Mouse (Mus musculus): Measurements from ENCODE around the gene Sdk1. TPM values are rescaled to one million over a fixed set of nuclear protein-coding genes. Genes with fewer than 3 reads are reported as not detected.

The Sdk1 gene
- total and polyA plus RNA-seq, 3 experiments: not detected

DNA sequence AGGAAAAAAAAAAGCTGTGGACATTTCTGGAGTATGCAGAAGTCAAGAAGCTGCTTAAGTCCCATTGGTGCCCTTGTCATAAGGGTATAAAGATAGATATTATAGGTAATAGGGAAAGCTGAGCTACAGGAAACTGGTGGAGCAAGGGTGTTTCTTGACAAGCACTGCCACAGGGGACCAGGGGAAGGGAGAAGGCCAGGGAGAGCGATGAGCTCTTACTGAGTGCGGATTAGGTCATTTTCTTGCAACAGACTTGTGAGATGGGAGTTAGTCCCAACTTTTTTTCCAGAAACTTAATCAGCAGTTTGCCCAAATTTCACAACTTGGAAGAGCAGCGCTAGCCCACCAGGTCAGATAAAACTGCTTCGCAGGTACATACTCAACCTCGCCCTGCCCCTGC, 1.9 kb upstream of the Sdk1 start:
- no peak for DNase-seq (ENCODE audit: low read depth, low spot score)
- Histone ChIP-seq H3K9ac (ENCODE audit: control insufficient read depth, low read depth, low read length, poor library complexity, severe bottlenecking) (no peak overlapping the region), H3K79me2 (ENCODE audit: control insufficient read depth, insufficient read depth, low read length, poor library complexity) (no peaks in the 10 kb centered on the region), H3K9me3 (replicated peaks; ENCODE audit: insufficient read depth, low read length) (no peaks in the 10 kb centered on the region), H3K27ac (ENCODE audit: control insufficient read depth, low read depth, low read length) (no peak overlapping the region), H3K36me3 (ENCODE audit: control insufficient read depth in 1 of 2, insufficient read depth in 2 of 2, low read length in 2 of 2) (no peaks in the 10 kb centered on the region), H3K27me3 (ENCODE audit: control insufficient read depth in 1 of 2, insufficient read depth in 2 of 2, low read length in 2 of 2) (no peaks in the 10 kb centered on the region), H3K4me1 (ENCODE audit: control insufficient read depth in 1 of 2, insufficient read depth in 2 of 2, low read length in 2 of 2) (no peaks in the 10 kb centered on the region), H3K4me3 (ENCODE audit: control insufficient read depth in 1 of 2, insufficient read depth in 1 of 2, low read depth in 2 of 2, low read length in 2 of 2) (no peak overlapping the region)
- TF ChIP-seq USF1 (IDR thresholded peaks at IDR 0.05; ENCODE audit: low read depth, low read length): no peak
- no peak for TF ChIP-seq TAL1 (IDR thresholded peaks at IDR 0.05; ENCODE audit: low read length)
- no peak for TF ChIP-seq ZNF384 (IDR thresholded peaks at IDR 0.05; ENCODE audit: low read depth, low read length)
- TF ChIP-seq MAFK (IDR thresholded peaks at IDR 0.05; ENCODE audit: borderline replicate concordance, low read depth, low read length): no peak
- no peak for TF ChIP-seq RAD21 (IDR thresholded peaks at IDR 0.05; ENCODE audit: low read depth, low read length)
- TF ChIP-seq ZMIZ1 (IDR thresholded peaks at IDR 0.05; ENCODE audit: low read depth, low read length): no peak

DNA sequence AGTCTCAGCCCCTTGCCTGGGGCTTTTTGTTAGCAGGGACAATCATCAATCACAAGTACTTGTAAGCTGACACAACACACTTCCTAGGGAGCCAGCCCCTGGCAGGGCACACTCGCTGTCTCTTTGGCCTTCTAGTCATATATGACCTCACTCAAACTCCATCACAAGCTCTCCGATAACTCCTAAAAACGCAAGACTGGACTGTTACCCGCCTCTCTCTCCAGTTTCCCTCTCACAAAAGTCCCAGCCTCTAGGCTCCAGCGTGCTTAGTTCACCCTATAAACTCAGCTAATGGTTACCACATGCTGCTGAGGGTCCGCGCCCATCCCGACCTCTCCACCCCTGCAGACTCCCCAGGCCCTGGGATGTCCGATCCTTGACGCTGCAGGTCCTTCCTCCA, 849 bp upstream of the Sdk1 start:
- Histone ChIP-seq H3K4me1 (ENCODE audit: control insufficient read depth in 1 of 2, insufficient read depth in 2 of 2, low read length in 2 of 2) (no peaks in the 10 kb centered on the region), H3K27me3 (ENCODE audit: control insufficient read depth in 1 of 2, insufficient read depth in 2 of 2, low read length in 2 of 2) (no peaks in the 10 kb centered on the region), H3K36me3 (ENCODE audit: control insufficient read depth in 1 of 2, insufficient read depth in 2 of 2, low read length in 2 of 2) (no peaks in the 10 kb centered on the region), H3K9ac (ENCODE audit: control insufficient read depth, low read depth, low read length, poor library complexity, severe bottlenecking) (no peak overlapping the region), H3K27ac (ENCODE audit: control insufficient read depth, low read depth, low read length) (no peak overlapping the region), H3K4me3 (ENCODE audit: control insufficient read depth in 1 of 2, insufficient read depth in 1 of 2, low read depth in 2 of 2, low read length in 2 of 2) (no peak overlapping the region), H3K9me3 (replicated peaks; ENCODE audit: insufficient read depth, low read length) (no peaks in the 10 kb centered on the region), H3K79me2 (ENCODE audit: control insufficient read depth, insufficient read depth, low read length, poor library complexity) (no peaks in the 10 kb centered on the region)
- no peak for DNase-seq (ENCODE audit: low read depth, low spot score)
- no peak for TF ChIP-seq TCF12 (IDR thresholded peaks at IDR 0.05; ENCODE audit: low read depth, low read length)
- TF ChIP-seq USF1 (IDR thresholded peaks at IDR 0.05; ENCODE audit: low read depth, low read length): no peak
- no peak for TF ChIP-seq POLR2AphosphoS5 (IDR thresholded peaks at IDR 0.05; ENCODE audit: borderline replicate concordance, low read depth, low read length)
- TF ChIP-seq MEF2A (IDR thresholded peaks at IDR 0.05; ENCODE audit: extremely low read depth, insufficient replicate concordance, low read depth, low read length, poor library complexity, severe bottlenecking): no peak

DNA sequence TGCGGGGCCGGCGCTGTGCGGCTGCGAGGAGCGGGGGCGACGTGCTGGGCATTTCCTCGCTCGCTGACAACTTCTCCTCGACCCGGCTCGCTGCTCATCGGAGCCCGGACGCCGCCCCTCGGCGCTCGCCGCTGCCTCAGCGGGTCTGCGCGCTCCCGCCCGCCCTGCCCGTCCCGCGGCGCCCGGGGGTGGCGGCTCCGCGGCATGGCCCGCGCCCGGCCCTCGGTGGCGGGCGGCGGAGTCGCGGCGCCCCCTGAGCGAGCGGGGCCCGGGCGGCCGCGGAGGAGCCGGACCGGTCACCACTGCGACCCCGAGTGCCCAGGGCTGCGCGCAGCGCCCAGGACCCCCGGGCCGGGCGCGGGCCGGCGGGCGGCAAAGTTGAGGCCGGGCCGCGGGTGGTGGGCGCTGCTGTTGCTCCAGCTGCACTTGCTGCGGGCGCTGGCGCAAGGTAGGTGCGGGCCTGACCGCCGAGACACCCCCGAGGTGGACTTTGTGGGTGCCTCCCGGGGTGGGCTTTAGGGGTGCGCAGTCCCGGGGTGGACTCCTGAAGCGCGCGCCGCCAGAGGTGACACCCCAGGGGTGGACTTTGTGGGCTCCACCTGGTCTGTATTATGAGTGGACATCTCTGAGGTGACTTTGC, 475 bp downstream of the Sdk1 start:
- Histone ChIP-seq H3K27me3 (ENCODE audit: control insufficient read depth in 1 of 2, insufficient read depth in 2 of 2, low read length in 2 of 2) (no peaks in the 10 kb centered on the region), H3K9me3 (replicated peaks; ENCODE audit: insufficient read depth, low read length) (no peaks in the 10 kb centered on the region), H3K4me1 (ENCODE audit: control insufficient read depth in 1 of 2, insufficient read depth in 2 of 2, low read length in 2 of 2) (no peaks in the 10 kb centered on the region), H3K9ac (ENCODE audit: control insufficient read depth, low read depth, low read length, poor library complexity, severe bottlenecking) (no peak overlapping the region), H3K79me2 (ENCODE audit: control insufficient read depth, insufficient read depth, low read length, poor library complexity) (no peaks in the 10 kb centered on the region), H3K36me3 (ENCODE audit: control insufficient read depth in 1 of 2, insufficient read depth in 2 of 2, low read length in 2 of 2) (no peaks in the 10 kb centered on the region), H3K4me3 (ENCODE audit: control insufficient read depth in 1 of 2, insufficient read depth in 1 of 2, low read depth in 2 of 2, low read length in 2 of 2) (no peak overlapping the region), H3K27ac (ENCODE audit: control insufficient read depth, low read depth, low read length) (no peak overlapping the region)
- no peak for DNase-seq (ENCODE audit: low read depth, low spot score)
- TF ChIP-seq ETS1 (IDR thresholded peaks at IDR 0.05; ENCODE audit: low read depth, low read length) (no peak), KAT2A (conservative IDR thresholded peaks at IDR 0.05; ENCODE audit: low read depth, low read length) (no peak), RCOR1 (IDR thresholded peaks at IDR 0.05; ENCODE audit: low read depth, low read length) (no peak), CTCF (IDR thresholded peaks at IDR 0.05 in 2 of 3, conservative IDR thresholded peaks at IDR 0.05 in 1 of 3; ENCODE audit: control insufficient read depth in 1 of 3, insufficient read depth in 1 of 3, low read depth in 2 of 3, low read length in 3 of 3, poor library complexity in 1 of 3, severe bottlenecking in 1 of 3) (no peak), NELFE (IDR thresholded peaks at IDR 0.05; ENCODE audit: low read depth, low read length) (no peak), RAD21 (IDR thresholded peaks at IDR 0.05; ENCODE audit: low read depth, low read length) (no peak), USF1 (IDR thresholded peaks at IDR 0.05; ENCODE audit: low read depth, low read length) (no peak), E2F4 (IDR thresholded peaks at IDR 0.05; ENCODE audit: borderline replicate concordance, low read depth, low read length) (no peak), ZKSCAN1 (IDR thresholded peaks at IDR 0.05; ENCODE audit: low read depth, low read length) (no peak), MEF2A (IDR thresholded peaks at IDR 0.05; ENCODE audit: extremely low read depth, insufficient replicate concordance, low read depth, low read length, poor library complexity, severe bottlenecking) (no peak), HCFC1 (IDR thresholded peaks at IDR 0.05; ENCODE audit: low read depth, low read length) (no peak), CHD1 (IDR thresholded peaks at IDR 0.05; ENCODE audit: low read depth, low read length) (no peak), ELF1 (IDR thresholded peaks at IDR 0.05; ENCODE audit: low read depth, low read length) (no peak), POLR2AphosphoS2 (IDR thresholded peaks at IDR 0.05; ENCODE audit: low read length) (no peak), SIN3A (IDR thresholded peaks at IDR 0.05; ENCODE audit: low read length) (no peak), GABPA (IDR thresholded peaks at IDR 0.05; ENCODE audit: low read depth, low read length) (no peak), TAL1 (IDR thresholded peaks at IDR 0.05; ENCODE audit: low read length) (no peak), GATA1 (IDR thresholded peaks at IDR 0.05; ENCODE audit: low read depth, low read length) (no peak), JUND (IDR thresholded peaks at IDR 0.05; ENCODE audit: low read depth, low read length) (no peak), EP300 (IDR thresholded peaks at IDR 0.05; ENCODE audit: low read depth in 1 of 2, low read length in 2 of 2) (no peak)

All from MEL (cell line).